Mouse (Mus musculus) hindbrain, postnatal 0 days (tissue): Measurements from ENCODE around the gene Zbtb40. TPM values are rescaled to one million over a fixed set of nuclear protein-coding genes. Genes with fewer than 3 reads are reported as not detected.
A peak's percentile ranks its signal among the peaks of the same experiment; 100 is the strongest.

Source experiments
- ATAC-seq: fragments of 200-750 bp; cut with Nextera tagmentation; 2 replicates; pipeline ENCODE4 v1.8.0; 2017; ENCODE audit warnings: mild to moderate bottlenecking, moderate TSS enrichment, moderate library complexity
- DNase-seq: peaks from one replicate; pipeline ENCODE4 v3.0.0-alpha.2; 2015; ENCODE audit warnings: low spot score
- H3K27ac ChIP-seq: fragments of 300-500 bp; sonication (generic); 2 replicates; pipeline ENCODE4 v1.5.1; 2014; ENCODE audit warnings: mild to moderate bottlenecking
- H3K27me3 ChIP-seq: fragments of 300-500 bp; sonication (generic); 2 replicates; pipeline ENCODE4 v1.6.1; 2014; ENCODE audit warnings: low read length, mixed read lengths; ENCODE audit not compliant: insufficient read depth
- H3K36me3 ChIP-seq: fragments of 300-500 bp; sonication (generic); 2 replicates; pipeline ENCODE4 v1.6.1; 2014; ENCODE audit warnings: low read length, mixed read lengths; ENCODE audit not compliant: insufficient read depth
- H3K4me1 ChIP-seq: fragments of 300-500 bp; sonication (generic); 2 replicates; pipeline ENCODE4 v1.6.1; 2014; ENCODE audit warnings: antibody characterized with exemption, low read length, mixed read lengths; ENCODE audit not compliant: insufficient read depth
- H3K4me2 ChIP-seq: fragments of 300-500 bp; sonication (generic); 2 replicates; pipeline ENCODE4 v1.6.1; 2014; ENCODE audit warnings: low read depth, mild to moderate bottlenecking, low read length, moderate library complexity, mixed read lengths
- H3K4me3 ChIP-seq: fragments of 300-500 bp; sonication (generic); 2 replicates; pipeline ENCODE4 v1.5.1; 2014; ENCODE audit warnings: low read length
- H3K9ac ChIP-seq: fragments of 300-500 bp; sonication (generic); replicated peaks from 2 replicates; pipeline ENCODE4 v1.6.1; 2014; ENCODE audit warnings: mild to moderate bottlenecking, low read length, moderate library complexity, mixed read lengths
- H3K9me3 ChIP-seq: fragments of 300-500 bp; sonication (generic); 2 replicates; pipeline ENCODE4 v1.6.1; 2016; ENCODE audit warnings: low read length, mixed read lengths
- CTCF ChIP-seq: IDR thresholded peaks from 2 replicates; pipeline ENCODE4 v1.5.1; 2016; ENCODE audit warnings: antibody characterized with exemption, control low read depth, low read depth
- WGBS: fragments of 180-500 bp; shearing (Covaris S2); extraction: QIAGEN DNeasy Blood & Tissue Kit; methylation state at CpG from one replicate; pipeline ENCODE4 v1.1.7; 2014; 5-methylcytosine and 5-hydroxymethylcytosine counted together
- polyA plus RNA-seq: library from polyadenylated mRNA; unstranded; fragments of >200 nt; fragmentation: Nextera tagmentation; extraction: Ambion mirVana; gene quantifications from 2 replicates; pipeline ENCODE4 v1.2.1, GENCODE M21; 2015
- total RNA-seq: library from RNA; depleted of rRNA; stranded (reverse); fragments of >200 nt; gene quantifications from 2 replicates; pipeline ENCODE4 v1.2.3, GENCODE M21; 2014; rRNA removed

Gene Zbtb40
- total RNA-seq: 8.2 and 9.1 TPM in 2 replicates
- polyA plus RNA-seq: 1.6 and 1.9 TPM in 2 replicates

- Histone ChIP-seq H3K27me3 (peaks cover 7% of the 10 kb centered on the region), H3K9ac (peak within 1 kb of the TSS; percentile 66), H3K9me3 (no peaks in the 10 kb centered on the region), H3K4me2 (peak within 1 kb of the TSS; percentile 73), H3K4me3 (peak within 1 kb of the TSS; percentile 94), H3K27ac (peak within 1 kb of the TSS; percentile 83), H3K36me3 (no peaks in the 10 kb centered on the region), H3K4me1 (peaks cover 13% of the 10 kb centered on the region)
- DNase-seq: peak; percentile 99
- TF ChIP-seq CTCF: no peak
- WGBS: 2% methylated on average over 32 of the region's 32 CpGs
- peak; percentile 99 for ATAC-seq
These were observed at the start of gene Zbtb40 for GRCm38 (mm10) chr4:137048550-137049032. Zbtb40 (minus strand) TSS chr4:137048801.

GRCm38 (mm10) chr4:137097984-137098327 is 49.4 kb upstream of the Zbtb40 start:
- TF ChIP-seq CTCF: no peak
- H3K9ac ChIP-seq: no peak overlapping the region
- no peaks in the 10 kb centered on the region for H3K27me3 ChIP-seq
- no peaks in the 10 kb centered on the region for H3K4me1 ChIP-seq
- H3K27ac ChIP-seq: no peak overlapping the region
- H3K4me2 ChIP-seq: no peak overlapping the region
- H3K36me3 ChIP-seq: no peaks in the 10 kb centered on the region
- ATAC-seq (no peak), DNase-seq (no peak)
- 81% methylated on average over 4 of the region's 4 CpGs for WGBS
- no peaks in the 10 kb centered on the region for H3K9me3 ChIP-seq
- no peak overlapping the region for H3K4me3 ChIP-seq

- Histone ChIP-seq H3K36me3 (no peaks in the 10 kb centered on the region), H3K9me3 (no peaks in the 10 kb centered on the region), H3K4me3 (no peak overlapping the region), H3K4me2 (no peak overlapping the region), H3K4me1 (no peaks in the 10 kb centered on the region), H3K27ac (no peak overlapping the region), H3K27me3 (no peaks in the 10 kb centered on the region), H3K9ac (no peak overlapping the region)
- TF ChIP-seq CTCF: no peak
- WGBS: 79% methylated on average over 17 of the region's 17 CpGs
- DNase-seq (no peak), ATAC-seq (no peak)
These were observed 48.8 kb upstream of the Zbtb40 start for GRCm38 (mm10) chr4:137097246-137097983.

- no peak overlapping the region for H3K27ac ChIP-seq
- no peaks in the 10 kb centered on the region for H3K4me1 ChIP-seq
- ATAC-seq (no peak), DNase-seq (no peak)
- H3K27me3 ChIP-seq: no peaks in the 10 kb centered on the region
- H3K9ac ChIP-seq: no peak overlapping the region
- TF ChIP-seq CTCF: no peak
- no peaks in the 10 kb centered on the region for H3K36me3 ChIP-seq
- no peak overlapping the region for H3K4me2 ChIP-seq
- no peaks in the 10 kb centered on the region for H3K9me3 ChIP-seq
- WGBS: 59% methylated on average over 10 of the region's 10 CpGs
- no peak overlapping the region for H3K4me3 ChIP-seq
These were observed 47.8 kb upstream of the Zbtb40 start for GRCm38 (mm10) chr4:137096353-137096752.

GRCm38 (mm10) chr4:137085083-137085810 is 36.6 kb upstream of the Zbtb40 start:
- no peaks in the 10 kb centered on the region for H3K4me1 ChIP-seq
- peak; percentile 66 for TF ChIP-seq CTCF
- DNase-seq: peak; percentile 63
- H3K27ac ChIP-seq: no peak overlapping the region
- no peaks in the 10 kb centered on the region for H3K9me3 ChIP-seq
- WGBS: 50% methylated on average over 18 of the region's 18 CpGs
- no peak overlapping the region for H3K4me3 ChIP-seq
- H3K27me3 ChIP-seq: no peaks in the 10 kb centered on the region
- no peaks in the 10 kb centered on the region for H3K36me3 ChIP-seq
- H3K9ac ChIP-seq: no peak overlapping the region
- no peak overlapping the region for H3K4me2 ChIP-seq
- no peak for ATAC-seq

- no peak overlapping the region for H3K9ac ChIP-seq
- no peaks in the 10 kb centered on the region for H3K9me3 ChIP-seq
- H3K27me3 ChIP-seq: no peaks in the 10 kb centered on the region
- H3K4me1 ChIP-seq: no peaks in the 10 kb centered on the region
- DNase-seq: no peak
- no peak overlapping the region for H3K4me3 ChIP-seq
- WGBS: 44% methylated on average over 2 of the region's 2 CpGs
- H3K27ac ChIP-seq: no peak overlapping the region
- TF ChIP-seq CTCF: no peak
- no peaks in the 10 kb centered on the region for H3K36me3 ChIP-seq
- H3K4me2 ChIP-seq: no peak overlapping the region
- no peak for ATAC-seq
These were observed 34.3 kb upstream of the Zbtb40 start for GRCm38 (mm10) chr4:137082866-137083265.
